Mouse (Mus musculus): ENCODE measurements around the gene Cyp4f13.

The Cyp4f13 gene

DNA sequence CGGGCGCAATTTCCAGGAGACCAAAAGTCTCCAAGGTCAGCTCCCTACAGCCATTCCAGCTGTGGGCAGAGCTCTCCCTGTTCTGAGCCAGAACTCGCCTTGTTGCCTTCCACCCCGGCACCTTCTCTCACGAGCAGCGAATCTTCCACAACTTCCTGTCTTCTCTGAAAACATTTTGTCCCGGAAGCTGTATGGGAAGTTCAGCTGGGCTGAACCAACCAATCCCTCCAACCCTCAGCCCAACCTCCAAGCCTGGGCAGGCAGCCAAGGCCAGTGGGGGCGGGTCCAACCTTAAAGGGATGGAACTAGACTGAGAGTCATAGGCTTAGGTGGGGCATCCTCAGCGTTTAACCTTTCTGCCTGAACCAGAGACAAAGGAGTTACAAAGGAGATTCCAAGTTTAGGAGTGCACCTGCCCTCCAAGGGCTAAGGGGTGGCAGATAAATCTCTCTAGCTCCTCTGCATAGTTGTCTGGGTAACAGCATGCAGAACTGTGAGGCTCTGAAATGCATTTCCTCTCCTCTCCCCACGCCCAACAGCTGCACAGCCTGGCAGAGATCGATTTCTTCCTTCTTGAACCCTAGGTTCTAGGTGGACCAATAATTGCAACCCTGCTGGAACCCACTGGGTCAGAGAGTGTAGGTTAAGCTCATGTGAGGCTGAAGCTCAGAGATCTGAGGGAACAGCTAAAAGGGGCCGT is at the start of gene Cyp4f13:
Gene Cyp4f13, minus strand, starts transcription at position 188 of the 700 bp plus-strand sequence.
- TF ChIP-seq GATA4 (IDR thresholded peaks at IDR 0.05; ENCODE audit: insufficient replicate concordance, low read length) = peak; percentile 64

DNA sequence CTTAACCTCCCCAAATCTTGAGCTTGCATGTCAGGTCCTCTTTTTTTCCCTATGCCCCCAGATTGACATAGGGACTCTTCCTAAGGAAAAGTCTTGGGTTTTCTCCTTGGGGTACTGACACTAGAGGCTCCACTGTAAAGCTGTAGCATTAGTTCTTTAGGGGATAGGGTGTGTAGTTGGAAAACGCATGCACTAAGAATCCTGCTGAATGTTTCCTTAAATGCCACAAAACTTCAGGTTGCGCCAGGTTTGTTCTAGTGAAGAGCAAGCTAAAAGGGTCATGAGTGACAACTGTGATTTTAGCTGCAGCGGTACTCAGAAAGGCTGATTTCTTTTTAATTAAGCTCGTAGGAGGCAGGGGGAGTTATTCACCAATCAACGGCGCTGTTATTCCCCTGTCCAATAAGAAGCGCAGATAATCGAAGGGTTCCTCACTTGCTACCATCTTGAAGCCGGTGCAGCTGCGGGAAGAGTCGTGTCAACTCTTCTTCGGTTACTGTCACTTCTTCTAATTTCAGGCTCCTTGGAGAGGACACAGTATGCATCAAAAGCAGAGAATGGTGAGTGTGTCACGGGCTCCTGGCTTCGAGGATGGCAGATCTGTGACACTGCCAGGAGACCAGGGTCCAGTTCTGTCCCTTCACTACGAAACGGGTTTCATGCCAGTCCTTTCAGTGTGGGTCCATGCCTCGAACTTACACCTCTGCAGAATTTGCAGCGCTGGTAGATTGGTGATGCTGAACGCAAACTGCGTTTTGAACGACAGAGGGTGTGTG is 45.7 kb upstream of the Cyp4f13 start, which contains the start of gene Zfp952:
Gene Zfp952, plus strand, starts transcription at position 431 of the 776 bp plus-strand sequence.
- TF ChIP-seq GATA4 (IDR thresholded peaks at IDR 0.05; ENCODE audit: insufficient replicate concordance, low read length) = no peak

DNA sequence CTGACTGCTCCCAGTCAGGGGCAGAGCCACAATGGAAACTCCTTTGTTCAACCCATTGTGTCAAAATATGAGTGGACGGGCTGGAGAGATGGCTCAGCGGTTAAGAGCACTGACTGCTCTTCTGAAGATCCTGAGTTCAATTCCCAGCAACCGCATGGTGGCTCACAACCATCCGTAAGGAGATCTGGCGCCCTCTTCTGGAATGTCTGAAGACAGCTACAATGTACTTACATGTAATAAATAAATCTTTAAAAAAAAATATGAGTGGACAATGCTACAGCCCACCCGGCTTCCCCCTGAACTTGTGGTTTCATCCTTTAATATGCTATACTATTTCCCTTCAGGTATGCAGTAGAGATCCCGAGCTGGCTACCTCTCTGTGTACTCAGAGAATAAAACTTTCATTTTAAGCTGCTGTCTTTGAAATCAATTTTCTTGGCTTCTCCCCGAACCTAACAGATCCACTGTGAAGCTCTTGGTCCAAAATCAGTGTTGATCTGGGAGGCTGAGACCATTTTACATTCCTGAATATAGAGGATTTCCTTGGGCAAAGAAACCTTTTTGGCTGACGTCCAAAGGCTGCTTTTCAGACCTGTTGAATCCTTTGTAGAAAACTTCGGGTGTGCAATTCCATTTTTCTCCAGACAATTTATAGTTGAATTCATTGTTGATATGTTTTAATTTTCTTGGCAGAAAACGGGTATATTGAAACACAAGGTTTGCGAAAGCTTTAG is 44.9 kb upstream of the Cyp4f13 start:
- no peak for TF ChIP-seq GATA4 (IDR thresholded peaks at IDR 0.05; ENCODE audit: insufficient replicate concordance, low read length)

GRCm38 (mm10) chr17:32986301-32986700 is 39.1 kb upstream of the Cyp4f13 start:
- TF ChIP-seq GATA4 (IDR thresholded peaks at IDR 0.05; ENCODE audit: insufficient replicate concordance, low read length) = no peak

- no peak for TF ChIP-seq GATA4 (IDR thresholded peaks at IDR 0.05; ENCODE audit: insufficient replicate concordance, low read length)
Measured at GRCm38 (mm10) chr17:32981361-32981760, 34.2 kb upstream of the Cyp4f13 start.

DNA sequence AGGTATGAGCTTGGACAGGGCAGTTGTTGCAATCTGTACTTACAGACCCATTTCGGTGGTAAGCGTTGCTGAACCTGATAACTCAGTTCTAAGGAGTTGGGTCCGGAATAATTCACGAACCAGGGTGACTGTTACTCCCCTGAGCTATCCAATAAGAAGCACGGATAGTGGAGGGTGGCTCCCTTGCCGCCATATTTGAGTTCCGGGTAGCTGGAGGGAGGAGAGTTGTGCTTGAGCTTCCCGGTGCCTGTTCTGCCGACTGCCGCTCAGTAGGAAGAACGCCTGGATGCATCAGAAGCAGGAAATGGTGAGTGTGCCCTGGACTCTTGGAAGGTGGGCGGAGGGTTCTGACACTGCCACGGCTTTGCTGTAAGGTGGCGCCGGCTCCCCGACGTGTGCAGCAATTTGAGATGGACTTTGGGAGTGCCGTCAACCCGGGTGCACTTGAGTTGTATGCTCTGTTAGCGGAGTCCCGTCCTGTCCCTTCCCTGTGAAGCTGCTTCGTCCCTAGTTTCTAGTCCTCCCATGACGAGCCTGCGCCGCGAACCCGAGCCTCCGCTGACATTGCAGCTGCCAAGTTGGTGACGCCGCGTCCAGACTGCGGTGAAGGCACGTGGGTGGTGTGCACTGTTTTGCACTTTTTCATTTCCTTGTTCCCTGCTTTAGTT is 18.6 kb upstream of the Cyp4f13 start, which contains the start of gene Zfp472:
Gene Zfp472, plus strand, starts transcription at position 192 of the 668 bp plus-strand sequence.
- peak; percentile 30; the same call in 1 of the 2 replicates for TF ChIP-seq GATA4 (IDR thresholded peaks at IDR 0.05; ENCODE audit: insufficient replicate concordance, low read length)

- TF ChIP-seq GATA4 (IDR thresholded peaks at IDR 0.05; ENCODE audit: insufficient replicate concordance, low read length) = no peak
Measured at GRCm38 (mm10) chr17:32965253-32965622, 18.0 kb upstream of the Cyp4f13 start.

- no peak for TF ChIP-seq GATA4 (IDR thresholded peaks at IDR 0.05; ENCODE audit: insufficient replicate concordance, low read length)
Measured at GRCm38 (mm10) chr17:32951441-32951840, 4.2 kb upstream of the Cyp4f13 start.

- no peak for TF ChIP-seq GATA4 (IDR thresholded peaks at IDR 0.05; ENCODE audit: insufficient replicate concordance, low read length)
Measured at GRCm38 (mm10) chr17:32951006-32951405, 3.8 kb upstream of the Cyp4f13 start.

DNA sequence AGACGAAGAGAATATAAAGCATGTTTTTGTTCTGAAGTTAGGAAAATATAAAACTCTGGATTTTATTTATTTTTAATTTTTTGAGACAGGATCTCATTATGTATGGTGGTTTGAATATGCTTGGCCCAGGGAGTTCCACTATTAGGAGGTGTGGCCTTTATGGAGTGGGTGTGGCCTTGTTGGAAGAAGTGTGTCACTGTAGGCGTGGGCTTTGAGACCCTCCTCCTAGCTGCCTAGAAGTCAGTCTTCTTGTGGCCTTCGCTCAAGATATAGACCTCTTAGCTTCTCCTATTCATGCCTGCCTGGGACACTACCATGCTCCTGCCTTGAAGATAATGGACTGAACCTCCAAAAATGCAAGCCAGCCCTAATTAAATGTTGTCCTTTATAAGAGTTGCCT is 2.9 kb upstream of the Cyp4f13 start:
- no peak for TF ChIP-seq GATA4 (IDR thresholded peaks at IDR 0.05; ENCODE audit: insufficient replicate concordance, low read length)

DNA sequence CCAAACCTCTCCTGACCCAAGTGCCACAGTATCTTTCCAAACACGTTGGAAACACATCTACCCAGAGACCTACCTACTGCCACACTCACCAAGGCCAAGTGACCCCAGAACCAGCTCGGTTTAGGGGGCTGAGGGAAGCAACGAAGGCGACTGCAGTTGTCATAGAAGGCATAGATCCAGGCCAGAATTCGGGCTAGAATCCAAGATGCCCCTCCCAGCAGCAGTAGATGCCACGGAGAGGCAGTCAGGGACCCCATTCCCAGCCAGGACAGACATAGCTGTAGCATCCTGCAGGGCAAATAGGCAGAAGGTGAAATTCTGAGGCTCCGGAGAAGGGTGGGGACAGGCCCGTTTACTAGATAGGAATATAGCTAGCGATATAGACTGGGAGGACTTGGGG is 486 bp downstream of the Cyp4f13 start:
- no peak for TF ChIP-seq GATA4 (IDR thresholded peaks at IDR 0.05; ENCODE audit: insufficient replicate concordance, low read length)

DNA sequence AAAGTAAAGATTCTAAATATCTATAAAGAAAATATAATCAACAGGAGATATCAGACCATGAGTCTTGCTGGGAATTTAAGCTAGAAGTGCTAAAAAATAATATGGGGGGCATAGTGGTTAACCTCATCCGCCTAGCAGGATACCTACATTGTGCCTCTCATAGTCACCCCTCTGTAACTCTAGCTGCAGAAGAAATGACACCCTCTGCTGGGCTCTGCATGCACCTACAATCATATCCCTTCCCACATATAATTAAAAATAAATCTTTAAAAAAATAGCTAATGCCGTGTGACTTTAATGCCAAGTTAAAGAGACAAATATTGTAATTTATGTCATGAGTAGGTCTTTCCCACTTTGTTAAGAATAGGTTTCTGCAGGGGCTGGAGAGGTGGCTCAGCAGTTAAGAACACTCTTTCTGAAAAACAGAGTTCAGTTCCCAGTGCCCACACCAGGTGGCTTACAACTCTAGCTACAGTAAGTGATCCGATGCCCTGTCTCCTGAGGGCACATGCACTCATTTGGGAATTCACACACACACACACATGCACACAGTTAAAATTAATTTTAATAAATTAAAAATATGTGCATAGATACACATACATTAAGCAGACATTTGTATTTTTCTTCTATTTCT is 2.7 kb downstream of the Cyp4f13 start:
- TF ChIP-seq GATA4 (IDR thresholded peaks at IDR 0.05; ENCODE audit: insufficient replicate concordance, low read length) = no peak

GRCm38 (mm10) chr17:32943661-32944060 is 3.5 kb downstream of the Cyp4f13 start:
- TF ChIP-seq GATA4 (IDR thresholded peaks at IDR 0.05; ENCODE audit: insufficient replicate concordance, low read length) = no peak

DNA sequence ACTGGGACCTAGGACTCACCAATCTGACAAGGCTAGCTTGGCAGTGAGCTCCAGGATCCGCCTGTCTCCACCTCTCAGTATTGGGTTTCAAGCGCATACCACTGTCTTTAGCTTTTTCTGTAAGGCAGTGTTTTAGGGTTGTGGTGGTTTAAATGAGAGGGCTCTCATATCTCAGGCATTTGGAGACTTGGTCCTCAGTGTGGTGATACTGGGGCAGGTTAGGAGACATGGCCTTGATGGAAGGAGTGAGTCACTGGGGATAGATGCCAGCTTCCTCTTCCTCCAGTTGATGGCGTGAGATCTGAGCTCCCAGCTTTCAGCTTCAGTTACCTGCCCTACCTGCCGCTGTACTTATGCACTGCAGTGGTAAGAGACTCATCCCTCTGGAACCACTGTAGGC is 7.4 kb downstream of the Cyp4f13 start:
- no peak for TF ChIP-seq GATA4 (IDR thresholded peaks at IDR 0.05; ENCODE audit: insufficient replicate concordance, low read length)

GRCm38 (mm10) chr17:32927803-32928202 is 19.4 kb downstream of the Cyp4f13 start:
- TF ChIP-seq GATA4 (IDR thresholded peaks at IDR 0.05; ENCODE audit: insufficient replicate concordance, low read length) = no peak
